Mouse (Mus musculus) kidney, adult 2 months (tissue): Measurements from ENCODE around the gene Ogdhl.

ENCODE experiments used
- CTCF ChIP-seq: fragments of 200-500 bp; conservative IDR thresholded peaks from 2 replicates; pipeline ENCODE4 v1.5.1; 2011; ENCODE audit warnings: low read depth, mild to moderate bottlenecking, control low read depth, low read length, moderate library complexity, mixed read lengths; ENCODE audit not compliant: insufficient read depth, insufficient read length
- POLR2A ChIP-seq: fragments of 200-500 bp; IDR thresholded peaks from one replicate; pipeline ENCODE4 v1.6.1; 2011; ENCODE audit warnings: low read depth, low read length, control low read depth

- TF ChIP-seq CTCF = no peak
- TF ChIP-seq POLR2A = no peak
Measured at GRCm38 (mm10) chr14:32344694-32345093, 22.9 kb downstream of the Ogdhl start.
